29 mouse cellular contexts compared by ENCODE assay signal in genomic region chr10:128359226-128359625, GRCm38 (mm10). TPM values are rescaled to one million over a fixed set of nuclear protein-coding genes. Genes with fewer than 3 reads are reported as not detected.
DNase-seq lines count a peak whose midpoint lies in the region; ATAC-seq and TF ChIP-seq lines count a peak whose summit lies in the region.
"Had no signal": no experiment of that assay in that cellular context is flagged by ENCODE, and none has a peak within 500 bp of the region (broad histone marks: within the 10 kb centered on the region; RNA-seq: fewer than 3 reads in every experiment).

No protein-coding gene starts in this region.

- intact Hi-C loops in gastrocnemius, adult 2 months (cut with DNase I): no loop called here

- no peaks in the 10 kb centered on the region for H3K9me3 ChIP-seq in neural tube, embryonic 15.5 days (replicated peaks)
- H3K9me3 ChIP-seq: embryonic facial prominence, embryonic 10.5 days; embryonic facial prominence, embryonic 13.5 days; forebrain, embryonic 13.5 days; heart, embryonic 10.5 days; heart, embryonic 13.5 days; hindbrain, embryonic 12.5 days; hindbrain, embryonic 15.5 days had no signal

- no peak overlapping the region for H3K9ac ChIP-seq in neural tube, embryonic 15.5 days (replicated peaks)
- H3K9ac ChIP-seq: embryonic facial prominence, embryonic 13.5 days; forebrain, embryonic 13.5 days; heart, embryonic 13.5 days; hindbrain, embryonic 12.5 days; hindbrain, embryonic 15.5 days had no signal

- DNase-seq in gastrocnemius, adult 2 months: no peak
- no peak for DNase-seq in gastrocnemius, postnatal 10 days
- peak; percentile 68 for DNase-seq in adrenal gland, adult 8-10 months
- DNase-seq in adrenal gland, postnatal 14 days: peak; percentile 66
- DNase-seq in kidney, adult 2 months: no peak
- DNase-seq: cerebellum, adult 9-11 months; gastrocnemius, postnatal 25 days had no signal

- no peak for TF ChIP-seq CTCF in gastrocnemius, adult 2 months (IDR thresholded peaks at IDR 0.05)
- no peak for TF ChIP-seq CTCF in kidney, adult 2 months (conservative IDR thresholded peaks at IDR 0.05; ENCODE audit: insufficient read depth, insufficient read length, low read depth, low read length)

- H3K27me3 ChIP-seq in neural tube, embryonic 15.5 days (replicated peaks): no peaks in the 10 kb centered on the region
- no peaks in the 10 kb centered on the region for H3K27me3 ChIP-seq in kidney, adult 2 months (replicated peaks; ENCODE audit: control insufficient read depth, insufficient read depth, low read length)
- H3K27me3 ChIP-seq: embryonic facial prominence, embryonic 13.5 days; forebrain, embryonic 13.5 days; heart, embryonic 13.5 days; hindbrain, embryonic 12.5 days; hindbrain, embryonic 15.5 days had no signal

- H3K36me3 ChIP-seq in neural tube, embryonic 15.5 days: peaks cover 82% of the 10 kb centered on the region
- H3K36me3 ChIP-seq in kidney, adult 2 months (ENCODE audit: control insufficient read depth, insufficient read depth, low read length): peaks cover 8% of the 10 kb centered on the region; the same call in 1 of the 2 replicates

- H3K27ac ChIP-seq in gastrocnemius, adult 2 months: peak overlapping the region; percentile 96
- peak overlapping the region; percentile 56 for H3K27ac ChIP-seq in brown adipose tissue, adult 24 weeks (replicated peaks; ENCODE audit: low read depth, low read length)
- no peak overlapping the region for H3K27ac ChIP-seq in neural tube, embryonic 15.5 days (replicated peaks)
- no peak overlapping the region for H3K27ac ChIP-seq in kidney, adult 2 months (ENCODE audit: insufficient read depth, low read depth, low read length)
- H3K27ac ChIP-seq: embryonic facial prominence, embryonic 10.5 days; embryonic facial prominence, embryonic 13.5 days; forebrain, embryonic 13.5 days; heart, adult 2 months; heart, embryonic 10.5 days; heart, embryonic 13.5 days; hindbrain, embryonic 12.5 days; hindbrain, embryonic 15.5 days had no signal

- no peak overlapping the region for H3K4me2 ChIP-seq in neural tube, embryonic 15.5 days
- H3K4me2 ChIP-seq: embryonic facial prominence, embryonic 13.5 days; forebrain, embryonic 13.5 days; heart, embryonic 13.5 days; hindbrain, embryonic 12.5 days; hindbrain, embryonic 15.5 days had no signal

- no peak overlapping the region for H3K4me3 ChIP-seq in gastrocnemius, adult 2 months
- H3K4me3 ChIP-seq in brown adipose tissue, adult 24 weeks (ENCODE audit: insufficient read depth, low read depth, low read length): no peak overlapping the region
- H3K4me3 ChIP-seq in neural tube, embryonic 15.5 days (replicated peaks): no peak overlapping the region
- no peak overlapping the region for H3K4me3 ChIP-seq in kidney, adult 2 months (ENCODE audit: insufficient read depth, low read depth, low read length)
- H3K4me3 ChIP-seq: embryonic facial prominence, embryonic 10.5 days; embryonic facial prominence, embryonic 13.5 days; erythroblast, embryonic 14.5 days; forebrain, embryonic 13.5 days; heart, adult 2 months; heart, embryonic 10.5 days; heart, embryonic 13.5 days; hindbrain, embryonic 12.5 days; hindbrain, embryonic 15.5 days had no signal

- WGBS in neural tube, embryonic 15.5 days: 97% methylated on average over 6 of the region's 6 CpGs
- WGBS in kidney, adult 2 months: 83% methylated on average over 6 of the region's 6 CpGs

- TF ChIP-seq POLR2A in kidney, adult 2 months (IDR thresholded peaks at IDR 0.05; ENCODE audit: low read depth, low read length): no peak

- H3K4me1 ChIP-seq in brown adipose tissue, adult 24 weeks (ENCODE audit: control insufficient read depth, insufficient read depth, insufficient read length, low read length): no peaks in the 10 kb centered on the region; the same call in 1 of the 2 replicates
- H3K4me1 ChIP-seq in neural tube, embryonic 15.5 days: no peaks in the 10 kb centered on the region; the same call in 1 of the 2 replicates
- H3K4me1 ChIP-seq in kidney, adult 2 months (ENCODE audit: control insufficient read depth, insufficient read depth, low read length): no peaks in the 10 kb centered on the region
- H3K4me1 ChIP-seq: embryonic facial prominence, embryonic 10.5 days; embryonic facial prominence, embryonic 13.5 days; forebrain, embryonic 13.5 days; heart, embryonic 10.5 days; hindbrain, embryonic 12.5 days; hindbrain, embryonic 15.5 days had no signal

- ATAC-seq in neural tube, embryonic 15.5 days (ENCODE audit: low FRiP score): no peak
- ATAC-seq: activated CD4-positive, CD25-positive, alpha-beta regulatory T cell, adult 4 months; CD4-positive, CD25-positive, alpha-beta regulatory T cell, adult 4 months; forebrain, embryonic 13.5 days; forebrain, embryonic 16.5 days; intestine, postnatal 0 days had no signal

RNA-seq across cellular contexts. Expression of gene Coq10a, which starts 9.6 kb away (rescaled TPM):
- 100 to 1,000 TPM; 447 to 542 TPM for total RNA-seq in gastrocnemius, adult 2 months (2021)
- 100 to 1,000 TPM; 170 to 198 TPM for total RNA-seq in gastrocnemius, postnatal 10 days (2021)
- 100 to 1,000 TPM in 2 of 4 experiments, 10 to 100 TPM in 2; 72.2 to 114 (median 86.6) TPM for total RNA-seq in adrenal gland, adult 8-10 months (2022)
- 103 and 111 TPM in 2 replicates for total RNA-seq in adrenal gland, postnatal 14 days (2021)
- polyA plus RNA-seq in brown adipose tissue, adult 24 weeks (2012; ENCODE audit: insufficient read depth, insufficient read length, missing spikeins): 122 and 173 TPM in 2 replicates
- 34.6 and 40.8 TPM in 2 replicates for polyA plus RNA-seq in neural tube, embryonic 15.5 days (2015; fragmentation: Nextera tagmentation; extraction: Ambion mirVana)
- 58.7 and 72.3 TPM in 2 replicates for polyA plus RNA-seq in kidney, adult 2 months (2012; rRNA removed)

RNA-seq across cellular contexts. Expression of gene Ankrd52, which starts 17.7 kb away (rescaled TPM):
- total RNA-seq in gastrocnemius, adult 2 months (2021): 10 to 100 TPM; 46.7 to 58.9 TPM
- 10 to 100 TPM; 47.3 to 50.9 TPM for total RNA-seq in gastrocnemius, postnatal 10 days (2021)
- 10 to 100 TPM; 53.7 to 90.5 (median 68.1) TPM for total RNA-seq in adrenal gland, adult 8-10 months (2022)
- total RNA-seq in adrenal gland, postnatal 14 days (2021): 66.7 and 66.9 TPM in 2 replicates
- 16.9 and 22.4 TPM in 2 replicates for polyA plus RNA-seq in brown adipose tissue, adult 24 weeks (2012; ENCODE audit: insufficient read depth, insufficient read length, missing spikeins)
- polyA plus RNA-seq in neural tube, embryonic 15.5 days (2015; fragmentation: Nextera tagmentation; extraction: Ambion mirVana): 11.2 and 13.1 TPM in 2 replicates
- 21.5 and 22.5 TPM in 2 replicates for polyA plus RNA-seq in kidney, adult 2 months (2012; rRNA removed)

RNA-seq across cellular contexts. Expression of gene Cs, which starts 21.7 kb away (rescaled TPM):
- total RNA-seq in gastrocnemius, adult 2 months (2021): 100 to 1,000 TPM; 541 to 658 TPM
- 100 to 1,000 TPM; 483 to 549 TPM for total RNA-seq in gastrocnemius, postnatal 10 days (2021)
- 100 to 1,000 TPM; 197 to 297 (median 255) TPM for total RNA-seq in adrenal gland, adult 8-10 months (2022)
- total RNA-seq in adrenal gland, postnatal 14 days (2021): 918 and 1,019 TPM in 2 replicates
- 1,610 and 1,861 TPM in 2 replicates for polyA plus RNA-seq in brown adipose tissue, adult 24 weeks (2012; ENCODE audit: insufficient read depth, insufficient read length, missing spikeins)
- 268 and 273 TPM in 2 replicates for polyA plus RNA-seq in neural tube, embryonic 15.5 days (2015; fragmentation: Nextera tagmentation; extraction: Ambion mirVana)
- 252 and 273 TPM in 2 replicates for polyA plus RNA-seq in kidney, adult 2 months (2012; rRNA removed)

RNA-seq across cellular contexts. Expression of gene Cnpy2, which starts 37.0 kb away (rescaled TPM):
- total RNA-seq in gastrocnemius, adult 2 months (2021): 10 to 100 TPM; 35.1 to 52.1 TPM
- total RNA-seq in gastrocnemius, postnatal 10 days (2021): 10 to 100 TPM; 62.5 to 71.7 TPM
- 100 to 1,000 TPM; 172 to 202 (median 177) TPM for total RNA-seq in adrenal gland, adult 8-10 months (2022)
- 150 and 152 TPM in 2 replicates for total RNA-seq in adrenal gland, postnatal 14 days (2021)
- 115 and 131 TPM in 2 replicates for polyA plus RNA-seq in brown adipose tissue, adult 24 weeks (2012; ENCODE audit: insufficient read depth, insufficient read length, missing spikeins)
- polyA plus RNA-seq in neural tube, embryonic 15.5 days (2015; fragmentation: Nextera tagmentation; extraction: Ambion mirVana): 201 and 221 TPM in 2 replicates
- polyA plus RNA-seq in kidney, adult 2 months (2012; rRNA removed): 90.8 and 118 TPM in 2 replicates

RNA-seq across cellular contexts. Expression of gene Slc39a5, which starts 41.8 kb away (rescaled TPM):
- total RNA-seq in gastrocnemius, adult 2 months (2021): not detected
- total RNA-seq in gastrocnemius, postnatal 10 days (2021): not detected
- total RNA-seq in adrenal gland, adult 8-10 months (2022): under 1 TPM in 2 of 4 experiments, not detected in 2; 0.24 to 0.40 TPM
- total RNA-seq in adrenal gland, postnatal 14 days (2021): 0.78 TPM in 1 of 2 replicates, not detected in the other
- polyA plus RNA-seq in brown adipose tissue, adult 24 weeks (2012; ENCODE audit: insufficient read depth, insufficient read length, missing spikeins): not detected in 2 replicates
- polyA plus RNA-seq in neural tube, embryonic 15.5 days (2015; fragmentation: Nextera tagmentation; extraction: Ambion mirVana): 0.68 and 4.4 TPM in 2 replicates
- polyA plus RNA-seq in kidney, adult 2 months (2012; rRNA removed): 114 and 137 TPM in 2 replicates
- total RNA-seq: common myeloid progenitor, adult 5-6 weeks; gastrocnemius, adult 18-20 months; gastrocnemius, postnatal 25 days; heart, adult 2 months; heart, postnatal 25 days; hematopoietic stem cell, adult 5-6 weeks had no signal
- polyA plus RNA-seq: activated CD4-positive, CD25-positive, alpha-beta regulatory T cell, adult 4 months; C2C12; CD4-positive, CD25-positive, alpha-beta regulatory T cell, adult 4 months; cerebellum, adult 2 months; forebrain, embryonic 13.5 days; heart, adult 2 months; heart, postnatal 0 days had no signal

Comparison
In these comparisons a context has a peak if more than half of its experiments do, and no peak if none do; other contexts are left out.
1. DNase-seq: peak in adrenal gland, adult 8-10 months (single experiment) and adrenal gland, postnatal 14 days (single experiment); none in gastrocnemius, adult 2 months (single experiment), gastrocnemius, postnatal 10 days (single experiment) and kidney, adult 2 months (single experiment).
2. H3K27ac ChIP-seq: peak in gastrocnemius, adult 2 months (single experiment) and brown adipose tissue, adult 24 weeks (single experiment); none in neural tube, embryonic 15.5 days (single experiment) and kidney, adult 2 months (single experiment).